Mouse (Mus musculus) stomach, postnatal 0 days (tissue): ENCODE measurements around the gene Btbd9.

Source experiments
- CTCF ChIP-seq: IDR thresholded peaks from 2 replicates; pipeline ENCODE4 v1.5.1; 2016; ENCODE audit warnings: antibody characterized with exemption, low read depth, mild to moderate bottlenecking, moderate library complexity
- EP300 ChIP-seq: optimal IDR thresholded peaks from 2 replicates; pipeline ENCODE3; 2016; ENCODE audit warnings: antibody characterized with exemption

GRCm38 (mm10) chr17:30518431-30519171 lies 57.7 kb downstream of the Btbd9 start:
- TF ChIP-seq CTCF (no peak), EP300 (no peak)
